Mouse (Mus musculus) layer of hippocampus, postnatal 25 days (tissue): ENCODE measurements around the gene Zfp112. TPM values are rescaled to one million over a fixed set of nuclear protein-coding genes. Genes with fewer than 3 reads are reported as not detected.

Experiments used
- DNase-seq, 2 experiments: peaks; one replicate each; pipeline ENCODE4 v3.0.0; 2022; ENCODE audit warnings: mixed read lengths in 2 of 2, low spot score in 1 of 2; ENCODE audit errors: extremely low spot score in 1 of 2
- total RNA-seq, 2 experiments: library from RNA; stranded (reverse); gene quantifications; 2 replicates each; pipeline ENCODE4 v1.2.3; 2021

Zfp112 gene
- total RNA-seq, 2 experiments from 2014 or later: 7.9 to 11.1 TPM

- DNase-seq: no peak
Observed at GRCm38 (mm10) chr7:24175337-24175711, 63.2 kb downstream of the Zfp112 start.

Other genes starting within 250 kb of the Zfp112 start
- not detected for gene Vmn1r177, start 245.9 kb upstream of the Zfp112 start, total RNA-seq
- gene Vmn1r178, start 220.3 kb upstream of the Zfp112 start, total RNA-seq: not detected
- not detected for gene Vmn1r179, start 185.3 kb upstream of the Zfp112 start, total RNA-seq
- gene Vmn1r180, start 161.7 kb upstream of the Zfp112 start, total RNA-seq: not detected
- not detected for gene Vmn1r181, start 137.7 kb upstream of the Zfp112 start, total RNA-seq
- gene V1rd19, start 110.6 kb upstream of the Zfp112 start, total RNA-seq: not detected
- gene Vmn1r183, start 59.1 kb upstream of the Zfp112 start, total RNA-seq: not detected
- 10 to 100 TPM; 37.5 to 37.8 TPM for gene Zfp180, start 30.4 kb upstream of the Zfp112 start, total RNA-seq
- 10 to 100 TPM; 19.7 to 23.1 TPM for gene Zfp235, start 21.9 kb downstream of the Zfp112 start, total RNA-seq
- gene Zfp114, start 62.7 kb downstream of the Zfp112 start, total RNA-seq: 1 to 10 TPM; 3.6 to 3.9 TPM
- gene Zfp111, start 99.1 kb downstream of the Zfp112 start, total RNA-seq: 10 to 100 TPM in 1 of 2 experiments, 1 to 10 TPM in 1; 8.8 to 11.3 TPM
- gene Zfp109, start 125.2 kb downstream of the Zfp112 start, total RNA-seq: 1 to 10 TPM; 8.5 to 9.0 TPM
- 1 to 10 TPM; 7.7 to 8.1 TPM for gene Zfp108, start 142.5 kb downstream of the Zfp112 start, total RNA-seq
- 10 to 100 TPM; 12.5 to 13.2 TPM for gene Zfp93, start 158.1 kb downstream of the Zfp112 start, total RNA-seq
- gene Zfp61, start 188.9 kb downstream of the Zfp112 start, total RNA-seq: 10 to 100 TPM; 24.1 to 27.5 TPM
- gene Zfp94, start 204.4 kb downstream of the Zfp112 start, total RNA-seq: 10 to 100 TPM; 12.5 to 15.0 TPM
- not detected for gene Tescl, start 221.6 kb downstream of the Zfp112 start, total RNA-seq
- not detected for gene Lypd5, start 236.9 kb downstream of the Zfp112 start, total RNA-seq